Mouse (Mus musculus) layer of hippocampus, adult 9-11 months (tissue): ENCODE measurements around the gene Clcn1.

Experiments used
- DNase-seq: peaks from one replicate; pipeline ENCODE4 v3.0.0; 2022

Gene Clcn1

DNA sequence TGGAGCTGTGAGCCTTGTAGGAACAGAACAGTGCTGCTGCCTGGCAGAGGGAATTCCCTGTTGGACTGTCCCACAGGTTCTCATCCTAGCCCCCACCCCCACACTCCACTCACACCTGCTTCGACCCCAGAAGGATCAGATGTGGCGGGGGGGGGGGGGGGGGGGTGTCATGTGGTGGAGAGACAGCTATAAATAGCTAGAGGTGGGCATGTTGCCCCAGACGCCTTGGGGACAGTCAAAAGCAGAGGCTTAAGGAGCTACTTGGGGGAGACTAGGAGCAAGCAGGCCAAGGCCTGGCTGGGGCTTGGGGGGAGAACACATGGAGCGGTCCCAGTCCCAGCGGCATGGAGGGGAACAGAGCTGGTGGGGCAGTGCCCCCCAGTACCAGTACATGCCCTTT lies at the start of gene Clcn1:
Gene Clcn1 (plus strand): TSS at position 238 of the 400 bp plus-strand sequence.
- DNase-seq: no peak

GRCm38 (mm10) chr6:42237276-42237805 lies 49.1 kb upstream of the Clcn1 start:
- DNase-seq: no peak

DNA sequence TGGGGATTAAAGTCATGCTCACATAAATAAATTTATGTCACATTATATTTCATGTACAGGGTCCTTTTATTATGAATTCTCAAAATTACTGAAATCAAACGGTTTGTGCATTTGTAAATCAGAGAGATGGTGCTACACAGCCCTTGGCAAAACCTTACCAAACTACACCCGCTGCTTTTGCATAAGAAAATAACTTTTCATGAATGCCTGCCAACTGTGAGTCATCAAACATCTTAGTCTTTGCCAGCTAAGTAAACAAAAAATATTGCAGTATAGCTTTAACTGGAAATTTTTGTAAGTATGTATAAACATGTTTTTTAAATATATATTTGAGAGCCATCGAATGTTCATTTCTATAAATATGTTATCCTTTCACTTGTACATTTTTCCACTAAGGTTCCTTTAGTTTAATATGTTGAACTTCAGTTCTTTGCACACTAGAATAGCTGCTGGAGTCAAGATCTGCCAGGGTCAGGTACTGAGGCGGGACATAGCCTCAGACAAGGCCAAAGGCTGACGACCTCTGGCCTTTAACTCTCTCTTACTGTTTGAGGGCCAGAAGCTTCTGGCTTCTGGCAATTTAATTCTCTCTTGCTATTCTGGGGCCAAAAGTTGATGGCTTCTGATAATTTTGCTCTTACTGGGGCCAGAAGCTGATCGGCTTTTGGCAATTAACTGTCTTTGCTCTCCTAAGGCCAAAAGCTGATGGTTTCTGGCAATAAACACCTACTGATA lies 45.0 kb upstream of the Clcn1 start:
- DNase-seq: no peak

DNA sequence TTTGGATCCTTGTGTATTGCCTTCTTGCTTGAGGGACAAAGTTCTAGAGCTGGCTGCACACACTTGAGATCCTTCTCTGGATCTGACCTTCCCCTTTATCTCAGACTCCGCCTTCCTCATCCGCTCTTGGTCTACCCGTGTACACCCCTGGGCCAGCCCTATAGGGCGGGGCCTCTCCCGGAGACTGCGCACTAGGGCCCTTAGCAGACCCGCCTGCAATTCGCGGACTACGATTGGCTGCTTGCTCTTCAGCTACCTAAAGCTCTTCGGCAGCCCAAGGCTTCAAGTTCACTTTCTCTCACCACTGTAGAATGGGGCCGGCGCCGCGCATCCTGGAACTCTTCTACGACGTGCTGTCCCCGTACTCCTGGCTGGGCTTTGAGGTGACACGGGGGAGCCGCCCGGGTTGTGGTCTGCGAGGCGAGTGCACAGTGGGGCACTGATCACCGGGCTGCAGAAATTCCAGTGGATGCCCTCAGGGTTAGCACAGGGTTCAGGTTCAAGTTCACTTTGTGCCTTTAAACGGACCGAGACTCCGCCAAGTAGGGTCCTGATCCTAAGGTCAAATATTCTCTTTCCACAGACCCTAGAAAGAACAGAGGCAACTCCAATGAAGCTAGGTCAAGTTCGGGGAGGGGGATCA lies 40.7 kb upstream of the Clcn1 start, which contains the start of gene Gstk1:
Gene Gstk1 (plus strand): TSS at position 225 of the 643 bp plus-strand sequence.
- peak; percentile 83 for DNase-seq

- no peak for DNase-seq
Observed at GRCm38 (mm10) chr6:42247173-42247572, 39.3 kb upstream of the Clcn1 start.

- no peak for DNase-seq
Observed at GRCm38 (mm10) chr6:42247981-42248380, 38.5 kb upstream of the Clcn1 start.

GRCm38 (mm10) chr6:42251791-42252190 lies 34.7 kb upstream of the Clcn1 start:
- no peak for DNase-seq

DNA sequence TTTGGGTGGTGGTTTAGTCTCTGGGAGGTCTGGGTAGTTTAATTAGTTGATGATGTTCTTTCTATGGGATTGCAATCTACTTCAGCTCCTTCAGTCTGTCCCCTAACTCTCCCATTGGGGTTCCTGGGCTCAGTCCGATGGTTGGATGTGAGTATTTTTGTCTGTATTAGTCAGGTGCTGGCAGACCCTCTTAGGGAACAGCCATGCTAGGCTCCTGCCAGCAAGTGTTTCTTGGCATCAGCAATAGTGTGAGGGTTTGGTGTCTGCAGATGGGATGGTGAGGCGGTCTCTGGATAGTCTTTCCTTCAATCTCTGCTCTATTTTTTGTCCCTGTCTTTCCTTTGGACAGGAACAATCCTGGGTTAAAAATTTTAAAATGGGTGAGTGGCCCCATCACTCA lies 33.4 kb upstream of the Clcn1 start:
- no peak for DNase-seq

GRCm38 (mm10) chr6:42257303-42257863 lies 29.1 kb upstream of the Clcn1 start:
- peak; percentile 40 for DNase-seq

GRCm38 (mm10) chr6:42260430-42260829 lies 26.1 kb upstream of the Clcn1 start:
- DNase-seq: no peak

DNA sequence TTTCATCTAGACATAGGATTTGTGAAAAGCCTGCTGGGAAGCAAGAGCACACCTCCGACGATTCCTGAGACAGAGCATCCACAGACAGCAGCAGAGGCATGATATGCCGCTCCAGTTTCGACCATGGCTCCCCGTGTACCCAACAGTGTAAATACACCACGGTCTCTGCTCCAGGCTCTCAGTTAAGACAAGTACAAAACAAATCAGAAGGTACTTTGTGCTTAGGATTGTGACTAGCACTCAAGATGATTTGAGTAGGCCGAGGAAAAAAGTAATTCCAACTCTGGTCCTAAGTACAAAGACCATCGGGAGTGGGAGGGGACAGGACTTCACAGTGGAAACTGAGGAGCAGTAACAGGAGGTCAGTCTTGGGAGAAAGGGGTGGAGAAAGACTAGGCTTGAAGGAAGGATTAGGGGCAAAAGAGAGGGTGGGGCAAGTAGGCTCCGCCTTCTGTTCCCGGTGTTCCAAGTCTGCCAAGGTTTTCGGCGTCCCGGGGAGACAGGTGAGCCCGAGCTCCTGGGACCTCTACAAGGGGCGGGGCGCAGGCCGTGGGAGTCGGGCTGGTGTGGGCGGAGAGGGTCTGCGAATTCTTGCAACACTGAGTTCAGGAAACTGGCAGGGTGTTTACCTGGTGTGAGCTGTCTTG lies 24.8 kb upstream of the Clcn1 start, which contains the start of gene Tmem139:
Gene Tmem139 (plus strand): TSS at position 447 of the 647 bp plus-strand sequence.
- no peak for DNase-seq

- DNase-seq: peak; percentile 99
Observed at GRCm38 (mm10) chr6:42264626-42265312, 21.7 kb upstream of the Clcn1 start, which contains the start of gene Casp2. Gene Casp2 (plus strand): TSS chr6:42264985.

- no peak for DNase-seq
Observed at GRCm38 (mm10) chr6:42265391-42266330, 20.8 kb upstream of the Clcn1 start.

DNA sequence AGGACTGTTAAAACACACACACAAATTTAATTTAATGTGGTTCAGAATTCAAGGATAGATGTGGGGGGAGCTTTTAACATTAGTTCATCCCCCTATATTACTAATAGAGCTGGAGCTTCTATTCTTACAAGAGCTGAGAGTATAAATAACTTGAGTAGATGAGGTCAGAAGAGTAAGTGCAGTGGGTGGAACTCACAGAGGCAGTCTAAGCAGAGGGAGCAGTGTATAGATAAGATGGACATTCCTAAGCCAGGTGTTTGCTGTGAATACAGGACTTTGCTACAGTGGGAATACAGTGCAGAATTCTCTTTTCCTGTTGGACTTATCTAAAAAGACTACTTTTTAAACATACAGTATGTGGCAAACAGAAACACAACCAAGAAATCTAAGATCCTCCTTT lies 15.7 kb upstream of the Clcn1 start:
- no peak for DNase-seq

DNA sequence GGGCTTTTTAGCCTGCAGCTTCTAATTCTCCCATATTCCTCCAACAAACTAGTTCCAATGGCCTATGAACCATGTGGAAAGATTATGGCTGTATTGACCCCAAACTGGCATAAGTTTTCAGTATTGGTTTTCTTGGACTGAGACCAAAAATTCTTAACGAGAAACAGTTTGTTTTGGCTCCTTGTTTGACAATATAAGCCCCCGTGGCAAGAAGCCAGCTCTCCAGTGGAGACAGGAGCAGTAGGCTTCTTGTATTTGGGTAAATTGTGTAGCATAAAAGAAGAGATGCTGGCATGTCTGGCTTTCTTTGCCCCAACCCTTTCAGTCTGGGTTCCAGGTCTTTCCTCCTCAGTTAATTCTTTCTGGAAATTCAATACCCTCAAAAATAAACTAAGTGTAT lies 10.3 kb upstream of the Clcn1 start:
- DNase-seq: no peak

DNA sequence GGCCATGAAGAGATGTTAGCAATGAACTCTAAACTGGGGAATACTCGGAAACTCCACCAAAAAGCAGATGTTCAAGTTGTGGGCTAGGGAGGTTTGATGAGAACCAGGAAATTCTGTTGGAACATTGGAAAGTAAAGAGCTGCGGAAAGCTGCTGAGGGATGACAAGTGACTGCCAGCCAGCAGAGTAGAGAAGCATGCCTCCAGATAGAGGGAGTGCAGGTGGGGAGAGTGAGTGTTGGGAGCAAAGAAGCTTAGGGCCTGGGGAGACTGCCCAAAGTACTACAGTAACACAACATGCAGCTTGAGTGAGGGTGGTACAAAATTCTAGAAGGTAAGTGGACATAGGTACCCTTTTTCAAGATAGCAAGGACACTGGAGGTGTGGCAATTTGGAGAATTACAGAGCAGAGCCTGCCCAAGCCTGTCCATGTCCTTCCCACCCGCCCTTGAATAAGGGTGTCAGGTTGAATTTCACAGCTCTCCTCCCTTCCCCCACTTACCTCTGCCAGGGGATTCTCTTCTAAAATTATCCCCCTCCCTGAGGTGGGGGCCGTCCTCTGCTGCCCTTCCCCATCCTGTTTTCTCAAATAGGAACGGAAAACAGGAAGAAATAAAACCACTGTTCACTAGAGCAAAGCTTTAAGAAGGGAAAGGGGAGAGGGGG lies 3.5 kb upstream of the Clcn1 start:
- no peak for DNase-seq

DNA sequence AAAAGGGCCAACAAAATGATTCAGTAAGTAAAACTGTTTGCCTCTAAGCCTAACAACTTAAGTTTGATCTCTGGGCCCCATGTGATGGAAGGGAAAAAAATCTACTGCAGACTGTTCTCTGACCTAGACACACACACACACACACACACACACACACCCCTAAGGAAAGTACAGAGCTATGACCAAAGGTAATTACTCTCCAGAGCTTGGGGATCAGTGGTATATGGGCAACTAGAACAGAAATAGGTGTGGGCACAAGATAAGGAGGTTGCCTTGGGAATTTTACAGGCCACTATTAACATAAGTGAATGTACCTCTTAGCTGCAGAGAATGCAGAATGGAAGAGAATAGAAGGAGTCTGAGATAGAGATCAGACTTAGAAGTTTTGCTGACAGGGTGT lies 1.1 kb downstream of the Clcn1 start:
- no peak for DNase-seq

- DNase-seq: no peak
Observed at GRCm38 (mm10) chr6:42293327-42293726, 6.8 kb downstream of the Clcn1 start.

GRCm38 (mm10) chr6:42295549-42296094 lies 9.1 kb downstream of the Clcn1 start:
- no peak for DNase-seq

DNA sequence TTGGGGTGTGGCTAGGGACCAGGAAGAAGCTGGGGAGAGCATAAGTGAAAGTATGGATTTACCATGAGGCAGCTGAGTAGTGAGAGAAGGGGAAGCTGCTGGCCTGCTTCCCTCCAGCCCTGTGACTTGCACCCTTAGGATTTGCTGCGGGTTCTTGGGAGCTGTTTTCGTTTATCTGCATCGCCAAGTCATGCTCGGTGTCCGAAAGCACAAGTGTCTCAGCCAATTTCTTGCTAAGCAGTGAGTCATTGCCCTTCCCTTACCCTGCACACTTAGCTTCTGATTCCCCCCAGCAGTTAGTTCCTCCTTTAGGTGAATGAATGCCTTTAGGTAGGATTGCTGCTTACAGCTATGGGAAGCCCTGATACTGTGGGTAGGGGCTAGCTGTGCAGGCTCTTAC lies 12.9 kb downstream of the Clcn1 start:
- no peak for DNase-seq
